Mouse (Mus musculus): ENCODE measurements around the gene Gstz1. TPM values are rescaled to one million over a fixed set of nuclear protein-coding genes. Genes with fewer than 3 reads are reported as not detected.

Gene Gstz1
- polyA plus RNA-seq (2011; ENCODE audit: insufficient read depth, insufficient read length, low replicate concordance, missing spikeins) = 14.7 and 25.1 TPM in 2 replicates

DNA sequence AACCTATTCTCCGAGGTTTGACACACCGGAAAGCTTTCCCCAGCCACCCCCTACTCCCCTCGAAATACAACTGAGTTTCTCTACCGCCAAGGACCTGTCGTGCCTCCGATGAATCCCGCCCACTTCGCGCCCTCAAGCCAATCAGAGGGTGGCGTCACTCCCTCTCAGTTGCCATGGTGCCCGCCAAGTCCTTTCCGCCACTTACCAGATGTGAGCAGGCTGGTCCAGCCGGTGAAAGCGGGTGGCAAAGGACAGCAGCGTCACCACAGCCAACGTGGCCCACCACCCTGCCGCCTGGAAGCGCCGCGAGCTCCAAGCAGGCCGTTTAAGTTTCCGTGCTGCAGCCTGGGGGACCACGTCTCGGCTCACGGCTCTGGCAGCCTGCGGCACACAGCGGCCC lies at the start of gene Gstz1:
Gene Gstz1, plus strand, starts transcription at position 200 of the 400 bp plus-strand sequence.
- H3K4me3 ChIP-seq (replicated peaks; ENCODE audit: control insufficient read depth, low read depth, low read length) = peak within 1 kb of the TSS; percentile 98
- H3K4me1 ChIP-seq (ENCODE audit: control insufficient read depth, insufficient read depth, low read length) = no peaks in the 10 kb centered on the region
- peak within 1 kb of the TSS; percentile 73 for H3K27ac ChIP-seq (ENCODE audit: control insufficient read depth, insufficient read depth, low read depth, low read length, poor library complexity)
- 0% methylated on average over 27 of the region's 27 CpGs for WGBS
- TF ChIP-seq CTCF (IDR thresholded peaks at IDR 0.05; ENCODE audit: control insufficient read depth, insufficient read depth, low read length) (no peak), POLR2A (IDR thresholded peaks at IDR 0.05; ENCODE audit: borderline replicate concordance, control insufficient read depth, low read depth, low read length) (peak; percentile 33; the same call in 1 of the 2 replicates)

DNA sequence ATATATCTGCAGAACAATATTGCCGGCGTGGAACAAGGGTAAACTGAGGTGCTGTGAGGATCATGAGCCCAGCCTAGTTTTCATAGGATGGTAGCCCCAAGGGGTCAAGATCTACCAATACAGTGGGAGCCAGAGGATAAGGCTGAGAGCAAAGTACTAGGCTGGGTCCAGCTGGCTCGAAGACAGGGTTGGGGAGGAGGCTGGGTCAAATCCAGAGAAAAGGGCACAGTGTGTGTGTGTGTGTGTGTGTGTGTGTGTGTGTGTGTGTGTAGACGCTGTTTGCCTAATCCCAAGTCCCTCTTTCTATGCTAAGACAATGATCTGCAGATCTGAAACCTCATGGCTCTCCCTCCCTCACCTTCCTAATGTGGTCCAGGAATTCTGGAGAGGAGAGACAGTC lies 46.6 kb upstream of the Gstz1 start:
- 81% methylated on average over 4 of the region's 4 CpGs for WGBS
- no peak overlapping the region for H3K27ac ChIP-seq (ENCODE audit: control insufficient read depth, insufficient read depth, low read depth, low read length, poor library complexity)
- no peaks in the 10 kb centered on the region for H3K4me1 ChIP-seq (ENCODE audit: control insufficient read depth, insufficient read depth, low read length)
- H3K4me3 ChIP-seq (replicated peaks; ENCODE audit: control insufficient read depth, low read depth, low read length) = no peak overlapping the region
- TF ChIP-seq POLR2A (IDR thresholded peaks at IDR 0.05; ENCODE audit: borderline replicate concordance, control insufficient read depth, low read depth, low read length) = no peak
- TF ChIP-seq CTCF (IDR thresholded peaks at IDR 0.05; ENCODE audit: control insufficient read depth, insufficient read depth, low read length) = no peak

DNA sequence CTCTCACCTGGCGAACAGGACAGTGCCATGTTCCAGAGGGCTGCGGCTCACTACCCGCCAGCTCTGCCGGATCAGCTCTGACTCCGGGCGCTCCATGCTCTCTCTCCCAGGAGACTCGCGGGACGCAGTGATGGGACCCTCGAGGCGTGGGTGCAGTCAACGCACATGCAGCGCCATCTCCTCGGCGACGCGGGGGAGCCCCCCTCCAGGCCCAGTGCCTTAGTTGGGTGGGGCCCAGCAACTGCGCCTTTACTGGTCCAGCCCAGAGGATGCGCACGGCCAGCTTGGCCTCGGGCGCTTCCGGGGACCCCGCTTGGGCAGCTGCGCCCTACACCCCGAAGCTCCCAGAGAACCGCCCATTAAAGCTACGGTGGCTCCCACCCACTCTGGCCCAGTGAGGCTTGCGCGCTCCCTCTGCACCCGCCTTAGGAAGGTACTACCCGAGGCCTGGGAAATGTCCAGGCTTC lies 44.8 kb upstream of the Gstz1 start, which contains the start of gene Ngb:
Gene Ngb, minus strand, starts transcription at position 375 of the 467 bp plus-strand sequence.
- 12% methylated on average over 32 of the region's 32 CpGs for WGBS
- Histone ChIP-seq H3K4me3 (replicated peaks; ENCODE audit: control insufficient read depth, low read depth, low read length) (no peak within 1 kb of the TSS), H3K27ac (ENCODE audit: control insufficient read depth, insufficient read depth, low read depth, low read length, poor library complexity) (no peak within 1 kb of the TSS), H3K4me1 (ENCODE audit: control insufficient read depth, insufficient read depth, low read length) (no peaks in the 10 kb centered on the region)
- TF ChIP-seq POLR2A (IDR thresholded peaks at IDR 0.05; ENCODE audit: borderline replicate concordance, control insufficient read depth, low read depth, low read length) (no peak), CTCF (IDR thresholded peaks at IDR 0.05; ENCODE audit: control insufficient read depth, insufficient read depth, low read length) (no peak)

- Histone ChIP-seq H3K4me3 (replicated peaks; ENCODE audit: control insufficient read depth, low read depth, low read length) (no peak overlapping the region), H3K4me1 (ENCODE audit: control insufficient read depth, insufficient read depth, low read length) (no peaks in the 10 kb centered on the region), H3K27ac (ENCODE audit: control insufficient read depth, insufficient read depth, low read depth, low read length, poor library complexity) (no peak overlapping the region)
- WGBS = 76% methylated on average over 4 of the region's 4 CpGs
- no peak for TF ChIP-seq CTCF (IDR thresholded peaks at IDR 0.05; ENCODE audit: control insufficient read depth, insufficient read depth, low read length)
- no peak for TF ChIP-seq POLR2A (IDR thresholded peaks at IDR 0.05; ENCODE audit: borderline replicate concordance, control insufficient read depth, low read depth, low read length)
These were observed 43.5 kb upstream of the Gstz1 start for GRCm38 (mm10) chr12:87103471-87103870.

GRCm38 (mm10) chr12:87104796-87105195 lies 42.2 kb upstream of the Gstz1 start:
- H3K4me3 ChIP-seq (replicated peaks; ENCODE audit: control insufficient read depth, low read depth, low read length) = no peak overlapping the region
- H3K27ac ChIP-seq (ENCODE audit: control insufficient read depth, insufficient read depth, low read depth, low read length, poor library complexity) = no peak overlapping the region
- H3K4me1 ChIP-seq (ENCODE audit: control insufficient read depth, insufficient read depth, low read length) = no peaks in the 10 kb centered on the region
- 9% methylated on average over 4 of the region's 4 CpGs for WGBS
- TF ChIP-seq CTCF (IDR thresholded peaks at IDR 0.05; ENCODE audit: control insufficient read depth, insufficient read depth, low read length) (no peak), POLR2A (IDR thresholded peaks at IDR 0.05; ENCODE audit: borderline replicate concordance, control insufficient read depth, low read depth, low read length) (no peak)

DNA sequence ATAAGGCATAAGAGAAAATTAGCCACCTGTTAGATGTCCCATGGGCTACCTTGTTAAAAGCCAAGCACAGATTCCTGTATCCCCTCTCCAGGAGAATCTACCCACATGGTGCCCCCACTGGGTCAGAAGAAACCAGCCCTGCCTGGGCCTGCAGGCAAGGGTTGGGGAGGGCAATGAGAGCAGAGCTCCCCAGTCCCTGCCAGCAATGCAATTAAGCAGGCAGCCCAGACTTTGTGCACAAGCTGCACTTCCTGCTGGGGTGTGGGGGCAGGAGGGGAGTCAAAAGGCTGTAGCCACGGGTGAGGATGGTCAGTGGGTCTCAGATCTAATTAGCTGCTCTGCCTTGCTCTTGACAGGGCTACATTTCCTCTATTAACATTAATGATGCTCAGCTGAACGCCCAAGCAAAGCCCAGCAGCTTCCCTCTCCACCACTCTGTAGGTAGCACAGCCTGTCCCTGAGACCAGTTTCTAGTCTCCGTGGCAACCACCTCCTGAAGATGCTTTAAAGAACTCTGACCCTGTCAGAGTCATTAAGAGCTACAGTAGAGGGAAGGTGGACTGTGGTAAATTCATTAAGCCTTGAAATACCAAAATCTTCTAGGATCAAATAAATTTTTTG lies 39.5 kb upstream of the Gstz1 start:
- WGBS = 65% methylated on average over 3 of the region's 3 CpGs
- H3K4me3 ChIP-seq (replicated peaks; ENCODE audit: control insufficient read depth, low read depth, low read length) = no peak overlapping the region

DNA sequence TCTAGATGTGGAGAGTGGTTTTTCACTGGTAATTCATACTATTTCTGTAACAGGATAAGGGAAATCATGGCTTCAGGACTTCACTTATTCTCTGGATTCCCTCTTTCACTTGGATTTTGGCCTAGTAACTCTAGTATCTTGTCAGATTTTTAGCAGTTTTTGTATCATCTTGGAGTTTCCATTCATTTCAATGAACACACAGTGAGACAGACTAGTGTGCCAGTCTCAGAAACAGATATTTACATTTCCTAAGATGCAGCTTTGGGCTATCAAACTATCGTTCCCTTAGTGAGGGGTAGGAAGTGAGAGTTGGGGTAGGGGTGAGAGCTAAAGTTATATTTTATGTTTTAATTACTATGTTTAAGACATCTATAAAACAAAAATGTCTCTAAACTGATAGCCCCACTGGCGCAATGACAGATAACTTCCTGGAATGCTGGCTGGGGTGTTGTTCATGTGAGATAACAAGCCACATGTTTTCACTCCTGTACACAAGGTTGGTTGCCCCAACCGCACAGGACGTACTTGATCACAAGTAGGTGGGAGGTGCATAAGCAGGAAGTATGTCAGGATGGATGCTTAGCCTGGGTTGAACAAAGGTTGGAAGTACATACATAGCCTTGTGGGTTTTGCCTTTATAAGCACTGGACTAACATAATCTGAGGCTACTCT lies 24.9 kb upstream of the Gstz1 start:
- TF ChIP-seq CTCF (IDR thresholded peaks at IDR 0.05; ENCODE audit: control insufficient read depth, insufficient read depth, low read length) (no peak), POLR2A (IDR thresholded peaks at IDR 0.05; ENCODE audit: borderline replicate concordance, control insufficient read depth, low read depth, low read length) (no peak)
- Histone ChIP-seq H3K4me1 (ENCODE audit: control insufficient read depth, insufficient read depth, low read length) (no peaks in the 10 kb centered on the region), H3K27ac (ENCODE audit: control insufficient read depth, insufficient read depth, low read depth, low read length, poor library complexity) (no peak overlapping the region), H3K4me3 (replicated peaks; ENCODE audit: control insufficient read depth, low read depth, low read length) (no peak overlapping the region)
- WGBS = 70% methylated on average over 4 of the region's 4 CpGs

More for the DNA sequence above, 39.5 kb upstream of the Gstz1 start:
- no peaks in the 10 kb centered on the region for H3K4me1 ChIP-seq (ENCODE audit: control insufficient read depth, insufficient read depth, low read length)
- TF ChIP-seq CTCF (IDR thresholded peaks at IDR 0.05; ENCODE audit: control insufficient read depth, insufficient read depth, low read length) (no peak), POLR2A (IDR thresholded peaks at IDR 0.05; ENCODE audit: borderline replicate concordance, control insufficient read depth, low read depth, low read length) (no peak)
- H3K27ac ChIP-seq (ENCODE audit: control insufficient read depth, insufficient read depth, low read depth, low read length, poor library complexity) = no peak overlapping the region

DNA sequence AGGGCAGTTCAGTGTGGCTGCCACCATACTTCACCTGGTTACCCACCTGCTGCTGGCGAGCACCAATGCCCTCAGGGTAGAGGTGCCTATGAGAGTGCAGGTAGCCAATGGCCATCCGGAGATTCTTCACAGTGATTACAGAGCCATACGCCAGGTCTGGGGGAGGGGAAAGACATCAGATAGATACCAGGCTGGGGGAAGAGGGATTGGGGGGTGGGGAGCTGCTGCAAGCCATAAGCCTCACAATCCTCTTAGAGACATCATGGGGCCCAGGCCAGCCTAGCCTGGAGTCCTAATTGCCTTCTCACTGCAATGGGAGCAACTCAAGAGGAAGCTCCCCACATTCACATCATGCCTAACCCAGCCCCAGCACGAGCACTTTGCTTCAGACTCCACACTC lies 19.7 kb upstream of the Gstz1 start:
- H3K27ac ChIP-seq (ENCODE audit: control insufficient read depth, insufficient read depth, low read depth, low read length, poor library complexity) = no peak overlapping the region
- no peak overlapping the region for H3K4me3 ChIP-seq (replicated peaks; ENCODE audit: control insufficient read depth, low read depth, low read length)
- WGBS = 86% methylated on average over 4 of the region's 4 CpGs
- no peaks in the 10 kb centered on the region for H3K4me1 ChIP-seq (ENCODE audit: control insufficient read depth, insufficient read depth, low read length)
- no peak for TF ChIP-seq CTCF (IDR thresholded peaks at IDR 0.05; ENCODE audit: control insufficient read depth, insufficient read depth, low read length)
- TF ChIP-seq POLR2A (IDR thresholded peaks at IDR 0.05; ENCODE audit: borderline replicate concordance, control insufficient read depth, low read depth, low read length) = no peak

Data from bone marrow, adult 2 months (tissue).